Comparison of ENCODE assay signal across 9 mouse cellular contexts in the genomic region with DNA sequence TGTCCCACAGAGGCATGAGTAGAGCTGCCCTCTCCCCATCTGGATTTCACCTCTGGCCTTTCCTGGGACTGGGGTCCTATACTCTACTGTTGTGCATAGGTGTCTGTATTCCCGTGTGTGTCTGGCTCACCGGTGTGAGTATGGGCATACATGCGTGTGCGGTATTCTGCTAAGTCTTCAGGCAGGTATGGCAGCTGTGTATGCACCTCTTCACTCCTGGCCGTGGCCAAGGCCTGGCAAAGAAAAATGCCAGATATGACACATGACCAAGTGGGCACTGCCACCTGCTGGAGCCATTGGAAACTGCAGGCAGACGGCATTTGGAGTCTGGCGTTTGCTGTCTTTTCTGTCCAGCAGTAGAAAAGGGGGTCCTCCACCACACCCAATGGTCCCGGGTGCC. TPM values are rescaled to one million over a fixed set of nuclear protein-coding genes. Genes with fewer than 3 reads are reported as not detected.
A peak's percentile ranks its signal among the peaks of the same experiment; 100 is the strongest.
DNase-seq lines count a peak whose midpoint lies in the region; ATAC-seq and TF ChIP-seq lines count a peak whose summit lies in the region.
"Had no signal": no experiment of that assay in that cellular context is flagged by ENCODE, and none has a peak within 500 bp of the region (broad histone marks: within the 10 kb centered on the region; RNA-seq: fewer than 3 reads in every experiment).

No protein-coding gene starts in this region.

- 0 out of 2 replicates have a peak, but pooled peaks have one; percentile 54 for ATAC-seq in kidney, embryonic 16.5 days (ENCODE audit: low FRiP score, low TSS enrichment)
- ATAC-seq in liver, embryonic 14.5 days (ENCODE audit: insufficient read depth), result no peak
- ATAC-seq in neural tube, embryonic 13.5 days (ENCODE audit: low read depth), result peak; percentile 30; the same call in 1 of the 2 replicates

- H3K9ac ChIP-seq in kidney, embryonic 16.5 days (replicated peaks; ENCODE audit: low read length), result no peak overlapping the region
- no peak overlapping the region for H3K9ac ChIP-seq in liver, embryonic 14.5 days (replicated peaks)
- no peak overlapping the region for H3K9ac ChIP-seq in neural tube, embryonic 13.5 days
- H3K9ac ChIP-seq: embryonic facial prominence, embryonic 12.5 days had no signal

- TF ChIP-seq CTCF in liver, embryonic 14.5 days (IDR thresholded peaks at IDR 0.05; ENCODE audit: low read depth), result peak; percentile 91

- H3K9me3 ChIP-seq in kidney, embryonic 16.5 days (ENCODE audit: low read length), result no peaks in the 10 kb centered on the region
- H3K9me3 ChIP-seq in liver, embryonic 14.5 days (ENCODE audit: control insufficient read depth, low read length), result no peaks in the 10 kb centered on the region
- 0 out of 2 replicates have a peak, but pooled peaks cover 2% of the 10 kb centered on the region for H3K9me3 ChIP-seq in neural tube, embryonic 13.5 days
- H3K9me3 ChIP-seq: embryonic facial prominence, embryonic 12.5 days had no signal

- DNase-seq in layer of hippocampus, adult 11-12 months (ENCODE audit: low spot score), result peak; percentile 78
- DNase-seq in layer of hippocampus, adult 9-11 months, result no peak
- peak; percentile 67 to 81 for DNase-seq in cerebellum, adult 18-20 months
- peak; percentile 75 for DNase-seq in forelimb bud, embryonic 11.5 days (ENCODE audit: low read depth, low spot score)
- DNase-seq in liver, embryonic 14.5 days (ENCODE audit: low read depth in 3 of 3, low spot score in 3 of 3), result peak in 1 of 3 experiments; percentile 12
- DNase-seq in thymus, postnatal 0 days (ENCODE audit: low spot score), result peak; percentile 45

- H3K4me3 ChIP-seq in kidney, embryonic 16.5 days (ENCODE audit: low read length), result no peak overlapping the region
- H3K4me3 ChIP-seq in liver, embryonic 14.5 days (ENCODE audit: insufficient read depth in 1 of 2, low read depth in 2 of 2, low read length in 2 of 2), result no peak overlapping the region
- no peak overlapping the region for H3K4me3 ChIP-seq in neural tube, embryonic 13.5 days
- H3K4me3 ChIP-seq: embryonic facial prominence, embryonic 12.5 days had no signal

- no peaks in the 10 kb centered on the region for H3K4me1 ChIP-seq in kidney, embryonic 16.5 days (ENCODE audit: insufficient read depth, low read length)
- no peaks in the 10 kb centered on the region for H3K4me1 ChIP-seq in liver, embryonic 14.5 days (replicated peaks; ENCODE audit: control insufficient read depth in 2 of 2, insufficient read depth in 2 of 2, low read length in 1 of 2)
- H3K4me1 ChIP-seq in neural tube, embryonic 13.5 days (replicated peaks), result no peaks in the 10 kb centered on the region
- H3K4me1 ChIP-seq: embryonic facial prominence, embryonic 12.5 days had no signal

- H3K4me2 ChIP-seq in kidney, embryonic 16.5 days (replicated peaks; ENCODE audit: low read depth, low read length), result no peak overlapping the region
- no peak overlapping the region for H3K4me2 ChIP-seq in liver, embryonic 14.5 days (ENCODE audit: low read depth)
- no peak overlapping the region for H3K4me2 ChIP-seq in neural tube, embryonic 13.5 days
- H3K4me2 ChIP-seq: embryonic facial prominence, embryonic 12.5 days had no signal

- H3K27ac ChIP-seq in kidney, embryonic 16.5 days (ENCODE audit: low read length), result no peak overlapping the region
- H3K27ac ChIP-seq in liver, embryonic 14.5 days, result no peak overlapping the region
- no peak overlapping the region for H3K27ac ChIP-seq in neural tube, embryonic 13.5 days (replicated peaks)
- H3K27ac ChIP-seq: embryonic facial prominence, embryonic 12.5 days had no signal

- no peak for TF ChIP-seq EP300 in liver, embryonic 14.5 days (IDR thresholded peaks at IDR 0.05; ENCODE audit: low read depth)

- H3K27me3 ChIP-seq in kidney, embryonic 16.5 days (ENCODE audit: insufficient read depth, low read length), result no peaks in the 10 kb centered on the region
- no peaks in the 10 kb centered on the region for H3K27me3 ChIP-seq in liver, embryonic 14.5 days (ENCODE audit: control insufficient read depth, insufficient read depth, low read length)
- H3K27me3 ChIP-seq in neural tube, embryonic 13.5 days, result no peaks in the 10 kb centered on the region
- H3K27me3 ChIP-seq: embryonic facial prominence, embryonic 12.5 days had no signal

- no peaks in the 10 kb centered on the region for H3K36me3 ChIP-seq in kidney, embryonic 16.5 days (ENCODE audit: insufficient read depth, low read length)
- H3K36me3 ChIP-seq in liver, embryonic 14.5 days (replicated peaks; ENCODE audit: control insufficient read depth, insufficient read depth, low read depth), result no peaks in the 10 kb centered on the region
- H3K36me3 ChIP-seq in neural tube, embryonic 13.5 days, result peaks cover 16% of the 10 kb centered on the region
- H3K36me3 ChIP-seq: embryonic facial prominence, embryonic 12.5 days had no signal

- WGBS in kidney, embryonic 16.5 days, result 26% methylated on average over 8 of the region's 8 CpGs
- 21% methylated on average over 8 of the region's 8 CpGs for WGBS in liver, embryonic 14.5 days (ENCODE audit: insufficient replicate concordance)
- WGBS in neural tube, embryonic 13.5 days, result 28% methylated on average over 8 of the region's 8 CpGs

RNA-seq across cellular contexts. Expression of a gene that starts 26.7 kb away (rescaled TPM):
- polyA plus RNA-seq in kidney, embryonic 16.5 days (2015; fragmentation: Nextera tagmentation; extraction: Ambion mirVana), result 0.42 and 0.90 TPM in 2 replicates
- polyA plus RNA-seq in liver, embryonic 14.5 days (2012; rRNA removed), result 0.20 and 0.28 TPM in 2 replicates
- 0.10 and 0.19 TPM in 2 replicates for polyA plus RNA-seq in liver, embryonic 14.5 days (2014; fragmentation: Nextera tagmentation; extraction: Ambion mirVana)
- 171 and 179 TPM in 2 replicates for polyA plus RNA-seq in neural tube, embryonic 13.5 days (2015; fragmentation: Nextera tagmentation; extraction: Ambion mirVana)
- polyA plus RNA-seq in thymus, postnatal 0 days (2015; fragmentation: Nextera tagmentation; extraction: Ambion mirVana), result 0.12 and 0.14 TPM in 2 replicates

RNA-seq across cellular contexts. Expression of a gene that starts 32.6 kb away (rescaled TPM):
- 69.8 and 84.1 TPM in 2 replicates for polyA plus RNA-seq in kidney, embryonic 16.5 days (2015; fragmentation: Nextera tagmentation; extraction: Ambion mirVana)
- polyA plus RNA-seq in liver, embryonic 14.5 days (2012; rRNA removed), result 20.4 and 27.1 TPM in 2 replicates
- 11.7 and 13.1 TPM in 2 replicates for polyA plus RNA-seq in liver, embryonic 14.5 days (2014; fragmentation: Nextera tagmentation; extraction: Ambion mirVana)
- polyA plus RNA-seq in neural tube, embryonic 13.5 days (2015; fragmentation: Nextera tagmentation; extraction: Ambion mirVana), result 72.1 and 80.6 TPM in 2 replicates
- polyA plus RNA-seq in thymus, postnatal 0 days (2015; fragmentation: Nextera tagmentation; extraction: Ambion mirVana), result 41.6 and 51.7 TPM in 2 replicates

Comparison
In these comparisons a context has a peak if more than half of its experiments do, and no peak if none do; other contexts are left out.
1. RNA of a gene that starts 26.7 kb away (polyA plus RNA-seq): 171 to 179 TPM in neural tube, embryonic 13.5 days; 0.42 to 0.90 TPM in kidney, embryonic 16.5 days, 0.10 to 0.28 TPM in liver, embryonic 14.5 days and 0.12 to 0.14 TPM in thymus, postnatal 0 days; every median in the first group is over 10 times any median in the second.